Mouse (Mus musculus) liver, embryonic 14.5 days (tissue): ENCODE data around the gene Casp3.

Experiments
- CTCF ChIP-seq: IDR thresholded peaks from 2 replicates; pipeline ENCODE4 v1.5.1; 2016; ENCODE audit warnings: antibody characterized with exemption, low read depth, control low read depth
- EP300 ChIP-seq: IDR thresholded peaks from 2 replicates; pipeline ENCODE4 v1.6.1; 2016; ENCODE audit warnings: antibody characterized with exemption, low read depth

- TF ChIP-seq EP300: no peak
- TF ChIP-seq CTCF: no peak
These were observed 19.7 kb upstream of the Casp3 start for GRCm38 (mm10) chr8:46597411-46597810.
